Mouse (Mus musculus): ENCODE results near the gene Neu4. TPM values are rescaled to one million over a fixed set of nuclear protein-coding genes. Genes with fewer than 3 reads are reported as not detected.

Gene Neu4
- polyA plus RNA-seq, 2 experiments = not detected

- TF ChIP-seq POLR2A (IDR thresholded peaks at IDR 0.05; ENCODE audit: borderline replicate concordance, extremely low read depth, insufficient read depth, insufficient read length) = no peak
- Histone ChIP-seq H3K9ac (ENCODE audit: low read depth, low read length, severe bottlenecking) (no peak overlapping the region), H3K9me3 (ENCODE audit: control insufficient read depth, low read length) (no peaks in the 10 kb centered on the region), H3K27me3 (ENCODE audit: control insufficient read depth, insufficient read depth, low read length) (no peaks in the 10 kb centered on the region), H3K27ac (replicated peaks; ENCODE audit: low read depth, low read length) (no peak overlapping the region), H3K36me3 (ENCODE audit: control insufficient read depth, insufficient read depth, low read length) (no peaks in the 10 kb centered on the region), H3K4me3 (replicated peaks; ENCODE audit: low read length) (no peak overlapping the region), H3K4me2 (replicated peaks; ENCODE audit: low read depth, low read length, severe bottlenecking) (no peak overlapping the region), H3K4me1 (ENCODE audit: control insufficient read depth, insufficient read depth, low read length) (peaks cover 2% of the 10 kb centered on the region; the same call in 1 of the 2 replicates)
- 84% methylated on average over 6 of the region's 6 CpGs for WGBS
- DNase-seq (ENCODE audit: low spot score) (no peak), ATAC-seq (ENCODE audit: low FRiP score, low read depth) (no peak)
Observed at GRCm38 (mm10) chr1:94074756-94075155, 54.5 kb downstream of the Neu4 start.

GRCm38 (mm10) chr1:94076702-94077101 lies 56.5 kb downstream of the Neu4 start:
- WGBS = 21% methylated on average over 1 of the region's 1 CpGs
- TF ChIP-seq POLR2A (IDR thresholded peaks at IDR 0.05; ENCODE audit: borderline replicate concordance, extremely low read depth, insufficient read depth, insufficient read length) = no peak
- Histone ChIP-seq H3K27me3 (ENCODE audit: control insufficient read depth, insufficient read depth, low read length) (no peaks in the 10 kb centered on the region), H3K36me3 (ENCODE audit: control insufficient read depth, insufficient read depth, low read length) (no peaks in the 10 kb centered on the region), H3K4me2 (replicated peaks; ENCODE audit: low read depth, low read length, severe bottlenecking) (no peak overlapping the region), H3K9ac (ENCODE audit: low read depth, low read length, severe bottlenecking) (no peak overlapping the region), H3K27ac (replicated peaks; ENCODE audit: low read depth, low read length) (no peak overlapping the region), H3K4me1 (ENCODE audit: control insufficient read depth, insufficient read depth, low read length) (peaks cover 2% of the 10 kb centered on the region; the same call in 1 of the 2 replicates), H3K4me3 (replicated peaks; ENCODE audit: low read length) (no peak overlapping the region), H3K9me3 (ENCODE audit: control insufficient read depth, low read length) (no peaks in the 10 kb centered on the region)
- ATAC-seq (ENCODE audit: low FRiP score, low read depth) = no peak
- DNase-seq (ENCODE audit: low spot score) = no peak

Other genes with a start within 250 kb of the Neu4 start
- 279 and 285 TPM in 2 replicates for gene Dtymk, start 218.5 kb upstream of the Neu4 start, polyA plus RNA-seq (2012; rRNA removed)
- gene Dtymk, start 218.5 kb upstream of the Neu4 start, polyA plus RNA-seq (2014; fragmentation: Nextera tagmentation; extraction: Ambion mirVana) = 234 and 246 TPM in 2 replicates
- 14.1 and 15.1 TPM in 2 replicates for gene Ing5, start 216.5 kb upstream of the Neu4 start, polyA plus RNA-seq (2012; rRNA removed)
- 9.9 and 11.7 TPM in 2 replicates for gene Ing5, start 216.5 kb upstream of the Neu4 start, polyA plus RNA-seq (2014; fragmentation: Nextera tagmentation; extraction: Ambion mirVana)
- 25.1 and 34.0 TPM in 2 replicates for gene D2hgdh, start 195.5 kb upstream of the Neu4 start, polyA plus RNA-seq (2012; rRNA removed)
- gene D2hgdh, start 195.5 kb upstream of the Neu4 start, polyA plus RNA-seq (2014; fragmentation: Nextera tagmentation; extraction: Ambion mirVana) = 11.2 and 13.2 TPM in 2 replicates
- gene Gal3st2, start 159.1 kb upstream of the Neu4 start, polyA plus RNA-seq (2012; rRNA removed) = 0.23 and 0.54 TPM in 2 replicates
- 0.08 TPM in 1 of 2 replicates, not detected in the other for gene Gal3st2, start 159.1 kb upstream of the Neu4 start, polyA plus RNA-seq (2014; fragmentation: Nextera tagmentation; extraction: Ambion mirVana)
- 0.18 and 0.50 TPM in 2 replicates for gene Gal3st2b, start 102.1 kb upstream of the Neu4 start, polyA plus RNA-seq (2012; rRNA removed)
- gene Gal3st2b, start 102.1 kb upstream of the Neu4 start, polyA plus RNA-seq (2014; fragmentation: Nextera tagmentation; extraction: Ambion mirVana) = 0.14 TPM in 1 of 2 replicates, not detected in the other
- under 0.01 TPM in 1 of 2 replicates, not detected in the other for gene Gal3st2c, start 29.9 kb upstream of the Neu4 start, polyA plus RNA-seq (2012; rRNA removed)
- gene Gal3st2c, start 29.9 kb upstream of the Neu4 start, polyA plus RNA-seq (2014; fragmentation: Nextera tagmentation; extraction: Ambion mirVana) = not detected in 2 replicates
- gene Pdcd1, start 32.1 kb downstream of the Neu4 start, polyA plus RNA-seq (2012; rRNA removed) = 0.09 and 0.31 TPM in 2 replicates
- 0.50 TPM in 1 of 2 replicates, not detected in the other for gene Pdcd1, start 32.1 kb downstream of the Neu4 start, polyA plus RNA-seq (2014; fragmentation: Nextera tagmentation; extraction: Ambion mirVana)